In the genomic region with DNA sequence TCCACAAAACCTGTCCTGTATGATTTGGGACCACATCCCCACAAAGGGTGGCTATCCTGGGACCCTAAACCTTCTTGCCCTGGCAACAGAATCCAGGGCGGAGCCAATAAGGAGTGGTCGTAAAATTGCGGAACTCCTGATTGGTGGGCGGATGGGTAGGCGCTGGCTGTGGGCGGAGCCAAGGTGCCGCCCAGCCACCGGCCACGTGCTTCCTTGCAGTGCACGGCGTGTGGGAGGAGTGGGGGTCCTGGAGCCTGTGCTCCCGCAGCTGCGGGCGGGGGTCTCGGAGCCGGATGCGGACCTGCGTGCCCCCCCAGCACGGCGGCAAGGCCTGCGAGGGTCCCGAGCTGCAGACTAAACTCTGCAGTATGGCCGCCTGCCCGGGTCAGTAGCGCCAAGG, we compare ENCODE assay signal across 8 mouse cellular contexts. TPM values are rescaled to one million over a fixed set of nuclear protein-coding genes. Genes with fewer than 3 reads are reported as not detected.
A peak's percentile ranks its signal among the peaks of the same experiment; 100 is the strongest.
DNase-seq lines count a peak whose midpoint lies in the region; ATAC-seq and TF ChIP-seq lines count a peak whose summit lies in the region.

No protein-coding gene starts in this region.

- H3K36me3 ChIP-seq in lung, embryonic 15.5 days: no peaks in the 10 kb centered on the region
- H3K36me3 ChIP-seq in forebrain, embryonic 10.5 days (replicated peaks): peaks cover 5% of the 10 kb centered on the region; the same call in 1 of the 2 replicates
- peaks cover 16% of the 10 kb centered on the region for H3K36me3 ChIP-seq in limb, embryonic 14.5 days (ENCODE audit: control insufficient read depth, insufficient read depth, low read length)
- H3K36me3 ChIP-seq in stomach, embryonic 14.5 days (ENCODE audit: control insufficient read depth, insufficient read depth, low read length): no peaks in the 10 kb centered on the region

- peaks cover 30% of the 10 kb centered on the region; the same call in 1 of the 2 replicates for H3K27me3 ChIP-seq in lung, embryonic 15.5 days
- H3K27me3 ChIP-seq in forebrain, embryonic 10.5 days (ENCODE audit: poor library complexity, severe bottlenecking): peaks cover 71% of the 10 kb centered on the region
- H3K27me3 ChIP-seq in limb, embryonic 14.5 days (ENCODE audit: control insufficient read depth, insufficient read depth, low read length): no peaks in the 10 kb centered on the region; the same call in 1 of the 2 replicates
- H3K27me3 ChIP-seq in stomach, embryonic 14.5 days (ENCODE audit: control insufficient read depth, insufficient read depth, low read length): no peaks in the 10 kb centered on the region

- ATAC-seq in lung, embryonic 15.5 days (ENCODE audit: borderline replicate concordance, extremely low read depth, low FRiP score, low TSS enrichment): no peak
- ATAC-seq in limb, embryonic 14.5 days (ENCODE audit: low FRiP score, low read depth): no peak
- no peak for ATAC-seq in stomach, embryonic 14.5 days (ENCODE audit: insufficient number of reproducible peaks, insufficient read depth, low FRiP score, low read depth)

- no peaks in the 10 kb centered on the region for H3K9me3 ChIP-seq in lung, embryonic 15.5 days
- no peaks in the 10 kb centered on the region for H3K9me3 ChIP-seq in forebrain, embryonic 10.5 days
- H3K9me3 ChIP-seq in limb, embryonic 14.5 days (ENCODE audit: control insufficient read depth, low read length): no peaks in the 10 kb centered on the region
- no peaks in the 10 kb centered on the region for H3K9me3 ChIP-seq in stomach, embryonic 14.5 days (ENCODE audit: control insufficient read depth, low read depth, low read length)

- 14% methylated on average over 25 of the region's 25 CpGs for WGBS in lung, embryonic 15.5 days
- 18% methylated on average over 25 of the region's 25 CpGs for WGBS in forebrain, embryonic 10.5 days
- WGBS in limb, embryonic 14.5 days: 19% methylated on average over 22 of the region's 25 CpGs
- 13% methylated on average over 25 of the region's 25 CpGs for whole genome bisulfite sequencing in stomach, embryonic 14.5 days

- peak overlapping the region; percentile 19 for H3K4me3 ChIP-seq in lung, embryonic 15.5 days
- peak overlapping the region; percentile 51 for H3K4me3 ChIP-seq in forebrain, embryonic 10.5 days
- no peak overlapping the region; the same call in 1 of the 2 replicates for H3K4me3 ChIP-seq in limb, embryonic 14.5 days (replicated peaks; ENCODE audit: low read length)
- 0 out of 2 replicates have a peak overlapping the region, but pooled peaks have one; percentile 2 for H3K4me3 ChIP-seq in stomach, embryonic 14.5 days (ENCODE audit: low read depth, low read length)

- H3K9ac ChIP-seq in lung, embryonic 15.5 days: no peak overlapping the region
- peak overlapping the region; percentile 22; the same call in 1 of the 2 replicates for H3K9ac ChIP-seq in limb, embryonic 14.5 days (ENCODE audit: low read depth, low read length, severe bottlenecking)
- H3K9ac ChIP-seq in stomach, embryonic 14.5 days (replicated peaks; ENCODE audit: low read depth, low read length): no peak overlapping the region

- H3K4me2 ChIP-seq in lung, embryonic 15.5 days: peak overlapping the region; percentile 64
- H3K4me2 ChIP-seq in limb, embryonic 14.5 days (replicated peaks; ENCODE audit: low read depth, low read length, severe bottlenecking): peak overlapping the region; percentile 50
- H3K4me2 ChIP-seq in stomach, embryonic 14.5 days (replicated peaks; ENCODE audit: low read depth, low read length): peak overlapping the region; percentile 49

- no peak overlapping the region for H3K27ac ChIP-seq in lung, embryonic 15.5 days
- H3K27ac ChIP-seq in forebrain, embryonic 10.5 days: peak overlapping the region; percentile 74
- no peak overlapping the region for H3K27ac ChIP-seq in limb, embryonic 14.5 days (replicated peaks; ENCODE audit: low read depth, low read length)
- no peak overlapping the region for H3K27ac ChIP-seq in stomach, embryonic 14.5 days (ENCODE audit: low read length)

- TF ChIP-seq POLR2A in limb, embryonic 14.5 days (IDR thresholded peaks at IDR 0.05; ENCODE audit: borderline replicate concordance, extremely low read depth, insufficient read depth, insufficient read length): no peak

- DNase-seq in lung, postnatal 14 days: no peak
- DNase-seq in forebrain, embryonic 10.5 days (ENCODE audit: extremely low spot score, low spot score): peak; percentile 57
- no peak for DNase-seq in limb, embryonic 14.5 days (ENCODE audit: low spot score)
- DNase-seq in MN1 (ENCODE audit: low spot score) (no peak), adipocyte (ENCODE audit: low spot score) (no peak)
- DNase-seq in layer of hippocampus, postnatal 10 days (ENCODE audit: low spot score in 2 of 2): no peak

- H3K4me1 ChIP-seq in lung, embryonic 15.5 days: peaks cover 15% of the 10 kb centered on the region
- H3K4me1 ChIP-seq in forebrain, embryonic 10.5 days: peaks cover 27% of the 10 kb centered on the region
- H3K4me1 ChIP-seq in limb, embryonic 14.5 days (ENCODE audit: control insufficient read depth, insufficient read depth, low read length): peaks cover 10% of the 10 kb centered on the region
- peaks cover 6% of the 10 kb centered on the region; the same call in 1 of the 2 replicates for H3K4me1 ChIP-seq in stomach, embryonic 14.5 days (ENCODE audit: control insufficient read depth, insufficient read depth, low read length)

RNA-seq across cellular contexts. Expression of a gene that starts 21.9 kb away (rescaled TPM):
- 1.6 and 1.8 TPM in 2 replicates for polyA plus RNA-seq in lung, embryonic 15.5 days (2015; fragmentation: Nextera tagmentation; extraction: Ambion mirVana)
- 0.84 and 1.4 TPM in 2 replicates for polyA plus RNA-seq in forebrain, embryonic 10.5 days (2016; fragmentation: Nextera tagmentation; extraction: Ambion mirVana)
- 52.3 and 73.4 TPM in 2 replicates for polyA plus RNA-seq in limb, embryonic 14.5 days (2012; rRNA removed)
- polyA plus RNA-seq in limb, embryonic 14.5 days (2014; fragmentation: Nextera tagmentation; extraction: Ambion mirVana): 7.2 and 9.2 TPM in 2 replicates
- polyA plus RNA-seq in stomach, embryonic 14.5 days (2014; fragmentation: Nextera tagmentation; extraction: Ambion mirVana): 2.6 and 4.0 TPM in 2 replicates
- total RNA-seq in layer of hippocampus, postnatal 10 days (2021): 100 to 1,000 TPM; 390 to 419 TPM

RNA-seq across cellular contexts. Expression of a gene that starts 41.1 kb away (rescaled TPM):
- polyA plus RNA-seq in lung, embryonic 15.5 days (2015; fragmentation: Nextera tagmentation; extraction: Ambion mirVana): 66.3 and 74.6 TPM in 2 replicates
- polyA plus RNA-seq in forebrain, embryonic 10.5 days (2016; fragmentation: Nextera tagmentation; extraction: Ambion mirVana): 2.3 and 2.4 TPM in 2 replicates
- polyA plus RNA-seq in limb, embryonic 14.5 days (2012; rRNA removed): 254 and 284 TPM in 2 replicates
- polyA plus RNA-seq in limb, embryonic 14.5 days (2014; fragmentation: Nextera tagmentation; extraction: Ambion mirVana): 153 TPM in 2 replicates
- 80.0 and 95.1 TPM in 2 replicates for polyA plus RNA-seq in stomach, embryonic 14.5 days (2014; fragmentation: Nextera tagmentation; extraction: Ambion mirVana)
- total RNA-seq in layer of hippocampus, postnatal 10 days (2021): 10 to 100 TPM; 17.9 to 26.0 TPM

Comparison
In these comparisons a context has a peak if more than half of its experiments do, and no peak if none do; other contexts are left out.
1. RNA of a gene that starts 41.1 kb away (polyA plus RNA-seq): 153 to 284 TPM in limb, embryonic 14.5 days, 80.0 to 95.1 TPM in stomach, embryonic 14.5 days and 66.3 to 74.6 TPM in lung, embryonic 15.5 days; 2.3 to 2.4 TPM in forebrain, embryonic 10.5 days; every median in the first group is over 10 times any median in the second.
2. Peak in every context shown above with its lines, with median percentiles within 50 percentile points of each other: H3K4me2 ChIP-seq.